Mouse (Mus musculus): ENCODE data around the gene Lcor. TPM values are rescaled to one million over a fixed set of nuclear protein-coding genes. Genes with fewer than 3 reads are reported as not detected.

The Lcor gene
- polyA plus RNA-seq, 1 experiment, result not detected

DNA sequence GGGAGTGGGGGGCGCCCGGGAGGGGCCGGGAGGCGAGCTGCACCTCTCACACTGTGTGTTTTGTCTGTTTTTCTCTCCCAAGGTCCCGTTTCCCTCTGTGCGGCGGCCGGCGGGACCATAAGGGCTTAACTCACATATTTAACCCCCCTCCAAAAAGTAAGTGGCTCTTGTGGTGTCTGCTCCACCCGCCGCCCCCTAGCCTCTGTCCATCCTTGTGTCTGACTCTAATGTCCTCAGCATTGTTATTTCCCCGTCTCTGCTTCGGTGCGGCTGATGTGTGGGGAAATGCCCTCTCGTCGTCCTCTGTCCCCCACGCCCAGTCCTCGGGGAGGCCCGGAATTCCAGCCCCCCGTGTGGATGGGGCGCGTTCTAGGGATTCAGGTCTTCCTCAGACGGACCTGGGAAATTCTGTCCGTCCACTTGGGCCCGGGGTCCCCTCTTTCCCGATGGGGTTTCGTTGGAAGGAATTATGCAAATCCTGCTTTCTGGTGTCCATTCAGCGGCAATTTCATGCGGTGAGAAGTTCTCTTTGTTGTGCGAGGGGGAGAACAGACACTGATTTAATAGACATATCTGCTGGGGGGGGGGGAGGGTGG lies 1.1 kb downstream of the Lcor start:
- H3K4me1 ChIP-seq (ENCODE audit: control insufficient read depth, insufficient read depth, low read length), result no peaks in the 10 kb centered on the region
- 1% methylated on average over 29 of the region's 30 CpGs for WGBS
- no peak for TF ChIP-seq POLR2A (IDR thresholded peaks at IDR 0.05; ENCODE audit: insufficient read depth, low read depth, low read length)
- TF ChIP-seq CTCF (IDR thresholded peaks at IDR 0.05; ENCODE audit: insufficient read depth, low read depth, low read length), result no peak
- H3K4me3 ChIP-seq (ENCODE audit: insufficient read depth, low read depth, low read length), result peak overlapping the region; percentile 100
- no peak overlapping the region for H3K27ac ChIP-seq (ENCODE audit: insufficient read depth, low read depth, low read length)

DNA sequence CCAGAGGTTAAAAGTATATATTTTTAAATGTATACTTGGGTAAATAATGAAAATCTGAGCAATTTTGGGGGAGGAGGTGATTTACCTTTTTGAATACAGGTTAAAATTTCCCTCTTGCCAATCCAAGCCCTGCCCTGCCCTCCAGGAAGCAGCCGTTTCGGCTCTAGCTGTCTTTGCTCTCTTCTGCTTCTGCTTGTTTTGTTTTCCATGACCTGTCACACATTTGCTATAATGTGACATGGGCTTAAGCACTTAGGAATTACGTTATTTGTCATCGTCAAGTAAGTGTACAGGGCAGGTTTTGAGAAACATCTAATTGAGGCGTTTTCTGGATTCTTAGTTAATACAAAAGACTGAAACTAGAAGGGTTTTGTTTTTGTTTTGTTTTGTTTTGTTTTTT lies 1.9 kb downstream of the Lcor start:
- Histone ChIP-seq H3K4me1 (ENCODE audit: control insufficient read depth, insufficient read depth, low read length) (no peaks in the 10 kb centered on the region), H3K27ac (ENCODE audit: insufficient read depth, low read depth, low read length) (no peak overlapping the region), H3K4me3 (ENCODE audit: insufficient read depth, low read depth, low read length) (no peak overlapping the region; the same call in 1 of the 2 replicates)
- 14% methylated on average over 5 of the region's 5 CpGs for WGBS
- TF ChIP-seq POLR2A (IDR thresholded peaks at IDR 0.05; ENCODE audit: insufficient read depth, low read depth, low read length) (no peak), CTCF (IDR thresholded peaks at IDR 0.05; ENCODE audit: insufficient read depth, low read depth, low read length) (no peak)

DNA sequence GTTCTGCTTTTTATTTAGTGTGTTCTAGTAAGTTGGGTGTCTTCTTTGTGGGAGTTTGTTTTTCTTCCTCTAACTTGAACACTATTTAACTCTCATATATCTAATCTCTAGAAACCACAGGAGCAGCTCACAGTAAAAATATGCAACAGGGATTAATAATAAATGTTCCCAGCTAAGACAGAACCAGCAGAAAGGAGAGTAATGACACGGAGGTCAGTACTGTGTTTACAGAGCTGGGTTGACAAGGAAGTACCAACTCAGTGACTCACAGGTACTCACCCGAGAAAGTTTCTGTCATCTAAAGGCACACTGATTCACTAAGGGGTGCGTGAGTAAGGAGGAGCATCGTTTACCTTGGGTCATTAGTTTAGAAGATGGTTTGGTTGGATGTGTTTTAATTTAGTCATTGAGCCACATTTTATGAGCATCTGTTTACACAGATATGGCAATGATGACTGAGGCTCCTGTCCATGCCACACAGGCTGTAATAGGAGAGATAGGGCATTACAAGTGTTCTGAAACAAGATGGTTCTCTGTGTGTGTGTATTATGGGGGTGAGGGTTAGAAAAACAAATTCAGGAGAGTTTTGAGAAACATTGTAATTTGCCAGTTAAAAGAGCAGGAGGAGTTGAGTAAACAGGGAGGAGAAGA lies 13.1 kb downstream of the Lcor start:
- TF ChIP-seq CTCF (IDR thresholded peaks at IDR 0.05; ENCODE audit: insufficient read depth, low read depth, low read length) (no peak), POLR2A (IDR thresholded peaks at IDR 0.05; ENCODE audit: insufficient read depth, low read depth, low read length) (no peak)
- H3K4me3 ChIP-seq (ENCODE audit: insufficient read depth, low read depth, low read length), result no peak overlapping the region
- 46% methylated on average over 4 of the region's 4 CpGs for WGBS

DNA sequence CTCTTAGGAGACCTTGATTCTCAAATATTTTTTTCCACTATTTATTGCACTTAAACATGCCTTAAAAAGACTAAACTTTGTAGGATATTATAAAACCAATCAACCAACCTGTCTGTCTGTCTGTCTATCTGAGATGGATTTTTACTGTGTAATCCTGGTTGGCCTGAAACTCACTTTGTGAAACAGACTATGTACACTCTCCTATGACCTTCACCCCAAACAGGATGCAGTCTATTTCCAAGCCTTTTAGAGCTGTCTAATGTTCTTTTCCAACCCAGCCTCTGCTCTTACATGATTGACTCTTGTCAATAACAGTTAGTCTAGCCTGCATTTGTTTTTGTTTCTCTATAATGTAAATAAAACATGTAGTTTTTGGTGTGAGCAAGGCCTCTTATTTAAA lies 13.6 kb downstream of the Lcor start:
- Histone ChIP-seq H3K4me3 (ENCODE audit: insufficient read depth, low read depth, low read length) (no peak overlapping the region), H3K27ac (ENCODE audit: insufficient read depth, low read depth, low read length) (no peak overlapping the region), H3K4me1 (ENCODE audit: control insufficient read depth, insufficient read depth, low read length) (peaks cover 2% of the 10 kb centered on the region)
- TF ChIP-seq POLR2A (IDR thresholded peaks at IDR 0.05; ENCODE audit: insufficient read depth, low read depth, low read length) (no peak), CTCF (IDR thresholded peaks at IDR 0.05; ENCODE audit: insufficient read depth, low read depth, low read length) (no peak)

More for the DNA sequence above, 13.1 kb downstream of the Lcor start:
- H3K27ac ChIP-seq (ENCODE audit: insufficient read depth, low read depth, low read length), result no peak overlapping the region
- peaks cover 2% of the 10 kb centered on the region for H3K4me1 ChIP-seq (ENCODE audit: control insufficient read depth, insufficient read depth, low read length)

DNA sequence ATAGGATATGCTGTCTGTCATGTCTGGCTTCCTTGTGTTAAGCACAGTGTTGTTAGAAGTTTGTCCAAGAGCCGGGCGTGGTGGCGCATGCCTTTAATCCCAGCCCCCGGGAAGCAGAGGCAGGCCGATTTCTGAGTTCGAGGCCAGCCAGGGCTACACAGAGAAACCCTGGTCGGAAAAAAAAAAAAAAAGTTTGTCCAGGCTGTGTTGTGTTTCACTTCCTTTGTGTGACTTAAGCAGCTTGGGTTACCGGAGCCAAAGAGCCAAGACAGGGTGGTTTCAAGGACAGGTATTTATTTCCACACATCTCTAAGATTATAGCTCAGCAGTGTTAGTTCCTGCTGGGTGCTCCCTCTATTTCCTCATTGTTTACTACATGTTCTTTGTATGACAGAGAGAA lies 25.4 kb downstream of the Lcor start:
- Histone ChIP-seq H3K4me1 (ENCODE audit: control insufficient read depth, insufficient read depth, low read length) (no peaks in the 10 kb centered on the region), H3K4me3 (ENCODE audit: insufficient read depth, low read depth, low read length) (no peak overlapping the region), H3K27ac (ENCODE audit: insufficient read depth, low read depth, low read length) (no peak overlapping the region)
- 96% methylated on average over 8 of the region's 8 CpGs for WGBS
- TF ChIP-seq POLR2A (IDR thresholded peaks at IDR 0.05; ENCODE audit: insufficient read depth, low read depth, low read length) (no peak), CTCF (IDR thresholded peaks at IDR 0.05; ENCODE audit: insufficient read depth, low read depth, low read length) (no peak)

DNA sequence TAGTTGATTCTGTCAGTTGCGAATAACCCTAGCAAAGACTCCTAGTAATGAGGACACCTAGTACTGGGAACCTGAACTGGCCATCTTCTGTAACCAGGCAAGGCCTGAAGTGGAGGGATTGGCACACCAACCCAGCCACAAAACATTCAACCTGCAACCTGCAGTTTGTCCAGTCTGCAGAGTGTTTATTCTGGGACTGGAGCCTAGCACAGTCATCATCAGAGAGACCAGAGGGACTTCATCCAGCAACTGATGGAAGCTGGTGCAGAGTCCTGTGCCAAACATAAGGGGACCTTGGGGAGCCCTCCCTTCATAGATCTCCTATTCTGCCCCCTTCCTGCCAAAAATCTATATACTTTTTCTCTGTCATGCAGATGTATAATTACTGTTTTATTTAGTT lies 32.4 kb downstream of the Lcor start:
- 96% methylated on average over 1 of the region's 1 CpGs for WGBS
- H3K4me3 ChIP-seq (ENCODE audit: insufficient read depth, low read depth, low read length), result no peak overlapping the region
- peaks cover 6% of the 10 kb centered on the region; the same call in 1 of the 2 replicates for H3K4me1 ChIP-seq (ENCODE audit: control insufficient read depth, insufficient read depth, low read length)
- no peak overlapping the region for H3K27ac ChIP-seq (ENCODE audit: insufficient read depth, low read depth, low read length)
- TF ChIP-seq POLR2A (IDR thresholded peaks at IDR 0.05; ENCODE audit: insufficient read depth, low read depth, low read length) (no peak), CTCF (IDR thresholded peaks at IDR 0.05; ENCODE audit: insufficient read depth, low read depth, low read length) (no peak)

DNA sequence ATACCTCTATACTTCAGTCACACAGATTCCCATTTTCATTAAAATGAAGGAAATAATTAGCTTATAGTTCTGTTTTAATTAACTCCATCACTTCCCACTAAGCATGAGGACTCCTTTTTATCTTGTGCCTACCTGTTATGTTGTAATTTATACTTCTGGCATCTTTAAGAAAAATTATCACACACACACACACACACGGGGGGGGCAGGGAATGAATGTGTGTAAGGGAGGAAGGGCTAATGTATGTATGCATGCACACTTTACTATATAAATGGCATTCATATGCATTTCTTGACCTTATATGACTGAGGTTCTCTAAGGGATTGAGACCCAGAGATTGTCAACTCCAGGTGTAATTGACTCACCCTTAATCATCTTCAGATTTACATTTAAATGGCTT lies 33.1 kb downstream of the Lcor start:
- no peak overlapping the region for H3K4me3 ChIP-seq (ENCODE audit: insufficient read depth, low read depth, low read length)
- H3K4me1 ChIP-seq (ENCODE audit: control insufficient read depth, insufficient read depth, low read length), result peaks cover 6% of the 10 kb centered on the region; the same call in 1 of the 2 replicates
- no peak overlapping the region for H3K27ac ChIP-seq (ENCODE audit: insufficient read depth, low read depth, low read length)
- no peak for TF ChIP-seq CTCF (IDR thresholded peaks at IDR 0.05; ENCODE audit: insufficient read depth, low read depth, low read length)
- no peak for TF ChIP-seq POLR2A (IDR thresholded peaks at IDR 0.05; ENCODE audit: insufficient read depth, low read depth, low read length)
- WGBS, result 78% methylated on average over 1 of the region's 1 CpGs

DNA sequence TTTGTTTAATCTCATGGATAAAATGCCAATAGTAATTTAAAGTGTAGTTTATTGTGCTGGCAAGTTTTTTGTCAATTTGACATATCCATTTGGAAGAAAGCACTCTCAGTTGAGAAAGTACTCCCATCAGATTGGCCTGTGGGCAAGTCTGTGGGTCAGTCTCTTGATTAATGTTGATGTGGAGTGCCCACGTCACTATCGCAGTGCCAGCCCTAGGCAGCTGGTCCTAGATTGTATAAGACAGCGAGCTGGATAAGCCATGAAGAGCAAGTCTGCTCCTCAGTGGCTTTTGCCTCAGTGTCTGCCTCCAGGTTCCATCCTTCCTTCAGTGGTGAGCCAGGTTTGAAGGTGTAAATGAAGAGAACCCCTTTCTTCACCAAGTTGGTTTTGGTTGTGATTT lies 34.6 kb downstream of the Lcor start:
- TF ChIP-seq POLR2A (IDR thresholded peaks at IDR 0.05; ENCODE audit: insufficient read depth, low read depth, low read length) (no peak), CTCF (IDR thresholded peaks at IDR 0.05; ENCODE audit: insufficient read depth, low read depth, low read length) (no peak)
- Histone ChIP-seq H3K4me3 (ENCODE audit: insufficient read depth, low read depth, low read length) (no peak overlapping the region), H3K4me1 (ENCODE audit: control insufficient read depth, insufficient read depth, low read length) (peaks cover 6% of the 10 kb centered on the region; the same call in 1 of the 2 replicates), H3K27ac (ENCODE audit: insufficient read depth, low read depth, low read length) (no peak overlapping the region)
- WGBS, result 86% methylated on average over 3 of the region's 3 CpGs

DNA sequence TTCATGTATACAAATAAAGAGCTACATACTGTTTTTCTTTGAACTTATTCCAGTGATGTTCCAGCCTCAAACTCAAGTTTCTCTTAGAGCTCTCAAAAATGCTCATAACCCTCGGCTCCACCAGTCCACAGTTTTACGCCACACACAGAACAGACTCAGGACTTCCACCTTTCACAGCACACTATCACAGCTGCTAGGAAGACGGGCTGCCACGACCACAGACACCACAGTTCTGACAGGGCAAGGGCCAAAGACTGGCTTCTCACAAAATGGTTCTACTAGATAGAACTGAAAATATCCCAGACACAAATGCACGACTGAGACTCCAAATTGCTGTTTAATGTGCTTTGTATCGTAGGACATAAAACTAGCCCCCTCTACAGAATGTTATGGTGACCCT lies 36.7 kb downstream of the Lcor start:
- Histone ChIP-seq H3K4me3 (ENCODE audit: insufficient read depth, low read depth, low read length) (no peak overlapping the region), H3K27ac (ENCODE audit: insufficient read depth, low read depth, low read length) (no peak overlapping the region), H3K4me1 (ENCODE audit: control insufficient read depth, insufficient read depth, low read length) (peaks cover 6% of the 10 kb centered on the region; the same call in 1 of the 2 replicates)
- TF ChIP-seq POLR2A (IDR thresholded peaks at IDR 0.05; ENCODE audit: insufficient read depth, low read depth, low read length), result no peak
- TF ChIP-seq CTCF (IDR thresholded peaks at IDR 0.05; ENCODE audit: insufficient read depth, low read depth, low read length), result no peak
- 70% methylated on average over 6 of the region's 6 CpGs for WGBS

Measured in olfactory bulb, adult 2 months (tissue).